Mouse (Mus musculus) testis, adult 2 months (tissue): ENCODE measurements around the gene Tfeb.

ENCODE experiments used
- CTCF ChIP-seq: fragments of 200-500 bp; IDR thresholded peaks from 2 replicates; pipeline ENCODE4 v1.5.1; 2012; ENCODE audit warnings: low read depth, mild to moderate bottlenecking, inconsistent platforms, low read length, moderate library complexity; ENCODE audit not compliant: control insufficient read depth, insufficient read depth, insufficient replicate concordance
- POLR2A ChIP-seq: fragments of 200-500 bp; IDR thresholded peaks from 2 replicates; pipeline ENCODE4 v1.6.1; 2012; ENCODE audit warnings: low read depth, mild to moderate bottlenecking, inconsistent platforms, low read length, moderate library complexity; ENCODE audit not compliant: control insufficient read depth

DNA sequence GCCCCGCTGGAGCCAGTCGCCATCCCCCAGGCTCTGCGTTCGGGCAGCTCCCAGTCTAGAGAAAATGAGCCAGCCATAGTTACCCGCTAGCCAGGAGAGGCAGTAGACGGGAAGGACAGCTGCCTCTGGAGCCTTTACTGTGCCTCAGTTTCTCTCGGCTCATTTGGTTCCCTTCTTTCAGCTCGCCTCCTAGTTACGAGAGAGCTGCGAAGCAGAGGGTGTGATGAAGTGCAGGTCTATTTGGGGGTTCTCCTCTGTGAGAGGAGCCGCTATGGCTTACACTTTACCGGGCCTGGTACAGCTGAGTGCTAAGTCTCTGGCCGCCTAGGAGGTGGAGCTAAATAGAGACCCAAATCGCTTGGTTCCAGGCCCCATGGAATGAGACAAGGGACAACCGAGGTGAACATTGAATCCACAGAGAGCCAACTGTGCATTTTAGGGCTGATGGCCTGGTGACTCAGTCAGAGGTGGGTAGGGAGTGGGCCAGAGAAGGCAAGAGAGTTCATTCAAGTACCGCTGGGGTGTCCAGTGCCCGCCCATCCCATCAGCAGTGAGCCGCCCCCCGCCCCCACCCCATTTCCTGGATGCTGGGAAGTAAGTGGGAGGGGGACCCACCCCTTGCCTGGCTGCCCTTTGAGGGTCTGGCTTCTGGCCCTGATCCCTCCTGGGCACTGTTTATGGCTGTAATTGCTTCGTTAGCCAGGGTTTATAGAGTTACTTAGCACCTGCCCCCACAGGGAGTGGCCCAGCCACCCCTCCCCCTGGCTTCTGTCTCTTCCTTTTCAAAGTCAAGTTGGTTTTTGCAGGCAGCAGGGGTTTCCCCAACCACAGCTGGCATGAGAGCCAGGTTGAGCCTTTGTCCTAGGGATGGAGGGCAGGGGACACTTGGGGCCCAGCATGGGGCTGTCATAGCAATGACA lies 2.3 kb downstream of the Tfeb start:
- TF ChIP-seq CTCF (no peak), POLR2A (no peak)
